Mouse (Mus musculus): ENCODE measurements around the gene Hoxd9.

GRCm38 (mm10) chr2:74681594-74682531, 15.7 kb upstream of the Hoxd9 start:
- TF ChIP-seq CTCF (IDR thresholded peaks at IDR 0.05; ENCODE audit: low read depth) (no peak), EP300 (optimal IDR thresholded peaks at IDR 0.05) (no peak)
